Comparison of ENCODE assay signal across 8 mouse cellular contexts in the genomic region with DNA sequence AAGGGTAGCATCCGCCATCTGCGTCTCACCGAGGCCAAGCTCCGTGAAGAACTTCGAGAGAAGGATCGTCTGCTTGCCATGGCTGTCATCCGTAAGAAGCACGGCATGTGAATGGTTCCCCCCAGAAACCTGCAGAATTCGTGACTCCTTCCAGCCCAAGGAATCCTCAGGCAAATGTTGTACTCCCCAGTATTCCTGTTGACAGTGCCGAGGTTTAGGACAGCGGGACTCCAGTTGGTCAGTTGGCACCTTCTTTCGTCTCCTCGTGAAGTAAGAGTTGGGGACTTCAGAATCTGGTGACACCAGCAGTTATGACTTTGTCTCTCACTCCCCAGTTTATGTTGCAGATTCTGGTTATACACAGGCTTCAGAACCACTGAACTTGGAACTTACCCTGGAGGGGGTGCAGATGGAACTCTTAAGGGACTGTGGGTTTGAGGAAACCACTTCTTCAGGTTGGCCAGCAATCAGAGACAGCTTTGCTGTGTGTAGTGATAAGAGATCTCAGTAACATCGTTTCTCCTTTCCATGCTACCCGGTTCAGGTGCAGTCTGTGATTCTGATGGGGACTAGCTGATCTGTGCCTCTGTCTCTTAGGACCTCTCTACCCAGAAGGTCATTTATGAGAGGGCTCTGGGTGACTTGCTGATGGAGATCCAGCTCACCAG. TPM values are rescaled to one million over a fixed set of nuclear protein-coding genes. Genes with fewer than 3 reads are reported as not detected.
DNase-seq lines count a peak whose midpoint lies in the region; ATAC-seq and TF ChIP-seq lines count a peak whose summit lies in the region.

No protein-coding gene starts in this region.

- peak overlapping the region; percentile 49 for H3K27ac ChIP-seq in cerebellum, adult 2 months (ENCODE audit: insufficient read depth, low read length)
- peak overlapping the region; percentile 96 for H3K27ac ChIP-seq in limb, embryonic 10.5 days
- peak overlapping the region; percentile 98 for H3K27ac ChIP-seq in olfactory bulb, adult 2 months (ENCODE audit: insufficient read depth, low read depth, low read length)

- no peak for ATAC-seq in megakaryocyte, adult 5-6 weeks (ENCODE audit: poor library complexity, severe bottlenecking)

- TF ChIP-seq POLR2A in cerebellum, adult 2 months (IDR thresholded peaks at IDR 0.05; ENCODE audit: borderline replicate concordance, insufficient read depth, low read length): no peak
- no peak for TF ChIP-seq POLR2A in olfactory bulb, adult 2 months (IDR thresholded peaks at IDR 0.05; ENCODE audit: insufficient read depth, low read depth, low read length)

- no peaks in the 10 kb centered on the region for H3K27me3 ChIP-seq in cerebellum, adult 2 months (ENCODE audit: control insufficient read depth, insufficient read depth, low read length)
- no peaks in the 10 kb centered on the region for H3K27me3 ChIP-seq in megakaryocyte, embryonic 14.5 days (replicated peaks)
- H3K27me3 ChIP-seq in limb, embryonic 10.5 days (ENCODE audit: low read depth, poor library complexity, severe bottlenecking): no peaks in the 10 kb centered on the region

- TF ChIP-seq CTCF in cerebellum, adult 2 months (IDR thresholded peaks at IDR 0.05; ENCODE audit: borderline replicate concordance, insufficient read depth, low read depth, low read length): no peak
- TF ChIP-seq CTCF in olfactory bulb, adult 2 months (IDR thresholded peaks at IDR 0.05; ENCODE audit: insufficient read depth, low read depth, low read length): no peak

- peak overlapping the region; percentile 99 for H3K4me3 ChIP-seq in cerebellum, adult 2 months (replicated peaks; ENCODE audit: insufficient read depth, low read depth, low read length)
- peak overlapping the region; percentile 100 for H3K4me3 ChIP-seq in megakaryocyte, embryonic 14.5 days (replicated peaks)
- peak overlapping the region; percentile 67 for H3K4me3 ChIP-seq in limb, embryonic 10.5 days
- H3K4me3 ChIP-seq in olfactory bulb, adult 2 months (ENCODE audit: insufficient read depth, low read depth, low read length): peak overlapping the region; percentile 67

- peaks cover 16% of the 10 kb centered on the region for H3K36me3 ChIP-seq in megakaryocyte, embryonic 14.5 days (replicated peaks; ENCODE audit: low read length)
- H3K36me3 ChIP-seq in limb, embryonic 10.5 days: peaks cover 18% of the 10 kb centered on the region

- peak in 1 of 2 experiments; percentile 50 for DNase-seq in cerebellum, adult 2 months
- DNase-seq in cerebellum, postnatal 4 days (ENCODE audit: low spot score in 2 of 2): no peak
- no peak for DNase-seq in limb, embryonic 10.5 days (ENCODE audit: low spot score)
- no peak for DNase-seq in urinary bladder, postnatal 10 days (ENCODE audit: low spot score)
- no peak for DNase-seq in urinary bladder, adult 18-20 months (ENCODE audit: low spot score in 2 of 2)

- no peaks in the 10 kb centered on the region for H3K9me3 ChIP-seq in megakaryocyte, embryonic 14.5 days
- H3K9me3 ChIP-seq in limb, embryonic 10.5 days (replicated peaks): no peaks in the 10 kb centered on the region

- H3K4me1 ChIP-seq in cerebellum, adult 2 months (ENCODE audit: control insufficient read depth, insufficient read depth, low read length): no peaks in the 10 kb centered on the region; the same call in 1 of the 2 replicates
- H3K4me1 ChIP-seq in megakaryocyte, embryonic 14.5 days: peaks cover 67% of the 10 kb centered on the region
- peaks cover 47% of the 10 kb centered on the region for H3K4me1 ChIP-seq in limb, embryonic 10.5 days
- H3K4me1 ChIP-seq in olfactory bulb, adult 2 months (ENCODE audit: control insufficient read depth, insufficient read depth, low read length): peaks cover 9% of the 10 kb centered on the region

- WGBS in cerebellum, adult 2 months: 5% methylated on average over 15 of the region's 15 CpGs
- WGBS in limb, embryonic 10.5 days: 29% methylated on average over 15 of the region's 15 CpGs
- WGBS in olfactory bulb, adult 2 months: 11% methylated on average over 15 of the region's 15 CpGs

RNA-seq across cellular contexts. Expression of gene Thap11, which starts 1.4 kb away (rescaled TPM):
- 52.0 and 53.5 TPM in 2 replicates for polyA plus RNA-seq in cerebellum, adult 2 months (2012; rRNA removed)
- polyA plus RNA-seq in megakaryocyte, embryonic 14.5 days (2012; ENCODE audit: insufficient read depth, low replicate concordance): 12.4 and 38.2 TPM in 2 replicates
- total RNA-seq in megakaryocyte, adult 5-6 weeks (2015): 42.8 and 48.9 TPM in 2 replicates
- 38.5 and 42.6 TPM in 2 replicates for total RNA-seq in megakaryocyte, adult 5-6 weeks (2017)
- polyA plus RNA-seq in limb, embryonic 10.5 days (2016; fragmentation: Nextera tagmentation; extraction: Ambion mirVana): 85.7 and 90.8 TPM in 2 replicates
- not detected in 2 replicates for polyA plus RNA-seq in olfactory bulb, adult 2 months (2012; ENCODE audit: insufficient read depth, insufficient read length, low replicate concordance, missing spikeins)

RNA-seq across cellular contexts. Expression of gene Cenpt, which starts 3.2 kb away (rescaled TPM):
- 27.8 and 30.8 TPM in 2 replicates for polyA plus RNA-seq in cerebellum, adult 2 months (2012; rRNA removed)
- 22.5 and 23.5 TPM in 2 replicates for polyA plus RNA-seq in megakaryocyte, embryonic 14.5 days (2012; ENCODE audit: insufficient read depth, low replicate concordance)
- total RNA-seq in megakaryocyte, adult 5-6 weeks (2015): 12.4 and 18.3 TPM in 2 replicates
- 16.7 and 25.0 TPM in 2 replicates for total RNA-seq in megakaryocyte, adult 5-6 weeks (2017)
- polyA plus RNA-seq in limb, embryonic 10.5 days (2016; fragmentation: Nextera tagmentation; extraction: Ambion mirVana): 45.6 and 49.0 TPM in 2 replicates
- polyA plus RNA-seq in olfactory bulb, adult 2 months (2012; ENCODE audit: insufficient read depth, insufficient read length, low replicate concordance, missing spikeins): not detected in 2 replicates

RNA-seq across cellular contexts. Expression of gene Nutf2, which starts 4.1 kb away (rescaled TPM):
- polyA plus RNA-seq in cerebellum, adult 2 months (2012; rRNA removed): 104 and 111 TPM in 2 replicates
- polyA plus RNA-seq in megakaryocyte, embryonic 14.5 days (2012; ENCODE audit: insufficient read depth, low replicate concordance): 5.8 and 51.6 TPM in 2 replicates
- total RNA-seq in megakaryocyte, adult 5-6 weeks (2015): 103 and 117 TPM in 2 replicates
- 40.9 and 54.5 TPM in 2 replicates for total RNA-seq in megakaryocyte, adult 5-6 weeks (2017)
- polyA plus RNA-seq in limb, embryonic 10.5 days (2016; fragmentation: Nextera tagmentation; extraction: Ambion mirVana): 379 and 438 TPM in 2 replicates
- not detected in 2 replicates for polyA plus RNA-seq in olfactory bulb, adult 2 months (2012; ENCODE audit: insufficient read depth, insufficient read length, low replicate concordance, missing spikeins)

RNA-seq across cellular contexts. Expression of gene Edc4, which starts 24.4 kb away (rescaled TPM):
- polyA plus RNA-seq in cerebellum, adult 2 months (2012; rRNA removed): 75.5 and 81.8 TPM in 2 replicates
- polyA plus RNA-seq in megakaryocyte, embryonic 14.5 days (2012; ENCODE audit: insufficient read depth, low replicate concordance): 8.0 and 13.1 TPM in 2 replicates
- total RNA-seq in megakaryocyte, adult 5-6 weeks (2015): 12.0 and 12.2 TPM in 2 replicates
- total RNA-seq in megakaryocyte, adult 5-6 weeks (2017): 23.8 and 27.5 TPM in 2 replicates
- 75.1 and 76.6 TPM in 2 replicates for polyA plus RNA-seq in limb, embryonic 10.5 days (2016; fragmentation: Nextera tagmentation; extraction: Ambion mirVana)
- not detected in 2 replicates for polyA plus RNA-seq in olfactory bulb, adult 2 months (2012; ENCODE audit: insufficient read depth, insufficient read length, low replicate concordance, missing spikeins)

RNA-seq across cellular contexts. Expression of gene Tsnaxip1, which starts 28.8 kb away (rescaled TPM):
- 0.25 and 0.98 TPM in 2 replicates for polyA plus RNA-seq in cerebellum, adult 2 months (2012; rRNA removed)
- polyA plus RNA-seq in megakaryocyte, embryonic 14.5 days (2012; ENCODE audit: insufficient read depth, low replicate concordance): not detected in 2 replicates
- total RNA-seq in megakaryocyte, adult 5-6 weeks (2015): not detected in 2 replicates
- total RNA-seq in megakaryocyte, adult 5-6 weeks (2017): not detected in 2 replicates
- polyA plus RNA-seq in limb, embryonic 10.5 days (2016; fragmentation: Nextera tagmentation; extraction: Ambion mirVana): 0.10 and 0.14 TPM in 2 replicates
- not detected in 2 replicates for polyA plus RNA-seq in olfactory bulb, adult 2 months (2012; ENCODE audit: insufficient read depth, insufficient read length, low replicate concordance, missing spikeins)

Comparison
In these comparisons a context has a peak if more than half of its experiments do, and no peak if none do; other contexts are left out.
1. RNA of gene Thap11, which starts 1.4 kb away (polyA plus RNA-seq): 85.7 to 90.8 TPM in limb, embryonic 10.5 days, 52.0 to 53.5 TPM in cerebellum, adult 2 months and 12.4 to 38.2 TPM in megakaryocyte, embryonic 14.5 days; not detected in olfactory bulb, adult 2 months; every median in the first group is over 10 times any median in the second.
2. Peak in every context shown above with its lines, with median percentiles within 50 percentile points of each other: H3K27ac ChIP-seq and H3K4me3 ChIP-seq.